Mouse (Mus musculus) duodenum, adult 2 months (tissue): ENCODE data around the gene Hsfy2. TPM values are rescaled to one million over a fixed set of nuclear protein-coding genes. Genes with fewer than 3 reads are reported as not detected.

Experiments
- polyA plus RNA-seq: library from polyadenylated mRNA; depleted of rRNA; stranded (reverse); fragments of >200 nt; gene quantifications from 2 replicates; pipeline ENCODE4 v1.2.3, GENCODE M21; 2012; ENCODE audit warnings: low replicate concordance; rRNA removed

Gene Hsfy2
- not detected in 2 replicates for polyA plus RNA-seq

DNA sequence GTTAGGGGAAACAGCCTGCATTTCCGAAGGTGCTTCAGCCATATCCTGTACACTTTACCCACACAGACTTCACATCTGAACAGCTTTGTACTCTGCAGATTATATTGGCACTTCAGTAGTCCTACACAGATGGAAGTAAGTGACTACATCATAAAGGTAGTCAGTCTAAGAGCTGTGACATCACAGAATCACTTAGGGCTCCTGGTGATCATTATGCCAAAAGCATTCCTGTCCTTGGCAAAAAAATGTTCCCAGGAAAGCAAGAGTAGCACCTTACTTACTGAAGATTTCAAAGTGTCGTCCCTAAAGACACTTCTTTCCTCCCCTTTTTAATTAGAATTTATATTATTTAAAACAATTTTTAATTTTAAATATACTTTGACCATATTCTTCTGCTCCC is at the start of gene Hsfy2:
Hsfy2 (minus strand) TSS at position 101 of the 400 bp plus-strand sequence.

